Mouse (Mus musculus) midbrain, embryonic 14.5 days (tissue): ENCODE results near the gene Csrp3. TPM values are rescaled to one million over a fixed set of nuclear protein-coding genes. Genes with fewer than 3 reads are reported as not detected.

Experiments
- ATAC-seq: fragments of 200-750 bp; cut with Nextera tagmentation; 2 replicates; pipeline ENCODE4 v1.8.0; 2017; ENCODE audit warnings: moderate number of reproducible peaks, moderate library complexity; ENCODE audit not compliant: low FRiP score, low TSS enrichment
- DNase-seq: peaks from one replicate; pipeline ENCODE4 v3.0.0-alpha.2; 2015
- H3K27ac ChIP-seq: fragments of 300-500 bp; sonication (generic); replicated peaks from 2 replicates; pipeline ENCODE4 v1.5.1; 2014; ENCODE audit warnings: mild to moderate bottlenecking, low read depth, low read length, moderate library complexity
- H3K27me3 ChIP-seq: fragments of 300-500 bp; sonication (generic); 2 replicates; pipeline ENCODE4 v1.6.1; 2014; ENCODE audit warnings: low read length, control low read depth, mixed read lengths; ENCODE audit not compliant: control insufficient read depth, insufficient read depth
- H3K36me3 ChIP-seq: fragments of 300-500 bp; sonication (generic); 2 replicates; pipeline ENCODE4 v1.6.1; 2014; ENCODE audit warnings: low read length, control low read depth; ENCODE audit not compliant: control insufficient read depth, insufficient read depth
- H3K4me1 ChIP-seq: fragments of 300-500 bp; sonication (generic); 2 replicates; pipeline ENCODE4 v1.6.1; 2014; ENCODE audit warnings: mild to moderate bottlenecking, antibody characterized with exemption, low read length, control low read depth; ENCODE audit not compliant: control insufficient read depth, insufficient read depth
- H3K4me2 ChIP-seq: fragments of 300-500 bp; sonication (generic); 2 replicates; pipeline ENCODE4 v1.6.1; 2014; ENCODE audit warnings: mild to moderate bottlenecking, low read length, moderate library complexity
- H3K4me3 ChIP-seq: fragments of 300-500 bp; sonication (generic); replicated peaks from 2 replicates; pipeline ENCODE4 v1.5.1; 2014; ENCODE audit warnings: low read depth, low read length
- H3K9ac ChIP-seq: fragments of 300-500 bp; sonication (generic); replicated peaks from 2 replicates; pipeline ENCODE4 v1.6.1; 2014; ENCODE audit warnings: mild to moderate bottlenecking, low read length, moderate library complexity
- H3K9me3 ChIP-seq: fragments of 300-500 bp; sonication (generic); 2 replicates; pipeline ENCODE4 v1.6.1; 2016; ENCODE audit warnings: low read length, control low read depth, mixed read lengths; ENCODE audit not compliant: control insufficient read depth
- WGBS: fragments of 180-500 bp; shearing (Covaris S2); extraction: QIAGEN DNeasy Blood & Tissue Kit; methylation state at CpG from one replicate; pipeline ENCODE4 v1.1.7; 2014; 5-methylcytosine and 5-hydroxymethylcytosine counted together
- polyA plus RNA-seq: library from polyadenylated mRNA; unstranded; fragments of >200 nt; fragmentation: Nextera tagmentation; extraction: Ambion mirVana; gene quantifications from 2 replicates; pipeline ENCODE4 v1.2.1, GENCODE M21; 2014

Gene Csrp3
- polyA plus RNA-seq, 1 experiment from 2014 or later, result 0.50 TPM

GRCm38 (mm10) chr7:48887973-48888372 lies 40.1 kb upstream of the Csrp3 start:
- H3K4me1 ChIP-seq, result peaks cover 4% of the 10 kb centered on the region; the same call in 1 of the 2 replicates
- ATAC-seq, result no peak
- no peak overlapping the region for H3K27ac ChIP-seq
- H3K36me3 ChIP-seq, result no peaks in the 10 kb centered on the region
- DNase-seq, result no peak
- H3K4me2 ChIP-seq, result no peak overlapping the region
- peaks cover 22% of the 10 kb centered on the region; the same call in 1 of the 2 replicates for H3K27me3 ChIP-seq
- no peak overlapping the region for H3K4me3 ChIP-seq
- no peak overlapping the region for H3K9ac ChIP-seq
- no peaks in the 10 kb centered on the region for H3K9me3 ChIP-seq
- 41% methylated on average over 8 of the region's 8 CpGs for WGBS

DNA sequence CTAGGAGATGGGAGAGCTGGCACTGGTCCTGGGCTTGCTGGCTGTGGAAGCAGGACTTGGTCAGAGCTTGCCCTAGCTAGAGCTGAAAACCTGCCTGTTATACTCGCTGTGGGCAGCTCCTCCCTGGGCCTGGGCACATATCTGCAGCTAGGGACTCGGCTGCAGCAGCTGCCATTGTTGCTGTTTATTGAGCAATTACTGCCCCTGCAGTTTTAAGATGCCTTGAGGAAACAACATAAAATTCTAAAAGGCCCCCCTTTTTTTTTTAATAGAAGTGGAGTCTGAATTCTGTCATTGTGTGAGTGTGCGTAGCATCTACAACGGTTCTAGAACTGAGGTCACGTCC lies 36.4 kb upstream of the Csrp3 start:
- Histone ChIP-seq H3K4me2 (no peak overlapping the region), H3K36me3 (no peaks in the 10 kb centered on the region), H3K9ac (no peak overlapping the region), H3K4me3 (no peak overlapping the region), H3K27me3 (peaks cover 37% of the 10 kb centered on the region; the same call in 1 of the 2 replicates), H3K4me1 (0 out of 2 replicates have a peak, but pooled peaks cover 2% of the 10 kb centered on the region), H3K9me3 (no peaks in the 10 kb centered on the region), H3K27ac (no peak overlapping the region)
- DNase-seq, result no peak
- 78% methylated on average over 5 of the region's 5 CpGs for whole genome bisulfite sequencing
- ATAC-seq, result no peak

DNA sequence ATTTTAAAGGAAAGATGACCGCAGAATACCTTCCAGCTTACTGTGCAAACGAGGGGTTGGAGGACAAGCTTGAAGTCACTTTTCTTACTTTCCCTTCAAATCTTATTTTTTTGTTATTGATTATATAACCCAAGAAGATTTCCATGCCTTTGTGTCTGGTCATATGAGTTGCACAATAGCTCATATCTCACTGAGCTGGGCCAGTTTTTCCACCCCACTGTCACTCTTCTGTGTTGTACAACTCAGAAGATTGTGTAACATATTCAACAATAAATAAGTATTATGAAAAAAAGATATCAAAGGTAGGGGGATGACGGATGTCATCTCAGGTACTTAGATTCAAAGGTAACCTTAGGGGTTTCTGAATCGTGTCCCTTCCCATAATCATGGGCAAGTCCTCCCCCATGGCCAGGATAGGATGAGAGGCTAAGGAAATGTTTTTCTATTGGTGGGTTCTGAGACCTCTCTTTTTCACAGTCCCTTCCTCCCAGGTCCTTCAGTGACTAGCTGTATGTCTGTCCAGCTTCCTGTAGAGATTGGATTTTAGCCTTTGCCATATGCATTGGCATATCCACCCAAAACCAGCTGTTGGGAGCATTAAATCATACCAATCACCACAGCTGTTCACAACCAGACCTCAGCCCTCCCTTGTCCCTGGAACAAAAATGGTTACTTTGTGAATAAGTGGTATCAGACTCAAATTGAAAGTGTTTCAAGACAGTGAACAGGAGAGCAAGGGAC lies 35.9 kb upstream of the Csrp3 start:
- Histone ChIP-seq H3K9me3 (no peaks in the 10 kb centered on the region), H3K4me2 (no peak overlapping the region), H3K27me3 (peaks cover 37% of the 10 kb centered on the region; the same call in 1 of the 2 replicates), H3K36me3 (no peaks in the 10 kb centered on the region), H3K9ac (no peak overlapping the region), H3K27ac (no peak overlapping the region), H3K4me3 (no peak overlapping the region), H3K4me1 (0 out of 2 replicates have a peak, but pooled peaks cover 2% of the 10 kb centered on the region)
- 87% methylated on average over 4 of the region's 4 CpGs for WGBS
- DNase-seq (no peak), ATAC-seq (no peak)

GRCm38 (mm10) chr7:48881971-48882609 lies 34.3 kb upstream of the Csrp3 start:
- DNase-seq, result no peak
- H3K27ac ChIP-seq, result no peak overlapping the region
- H3K9me3 ChIP-seq, result no peaks in the 10 kb centered on the region
- H3K4me1 ChIP-seq, result 0 out of 2 replicates have a peak, but pooled peaks cover 2% of the 10 kb centered on the region
- H3K27me3 ChIP-seq, result peaks cover 36% of the 10 kb centered on the region; the same call in 1 of the 2 replicates
- peak overlapping the region; percentile 64 for H3K4me3 ChIP-seq
- no peak for ATAC-seq
- no peak overlapping the region for H3K9ac ChIP-seq
- 1% methylated on average over 28 of the region's 28 CpGs for WGBS
- no peaks in the 10 kb centered on the region for H3K36me3 ChIP-seq
- H3K4me2 ChIP-seq, result peak overlapping the region; percentile 100

- Histone ChIP-seq H3K4me2 (peak within 1 kb of the TSS; percentile 100), H3K9ac (peak within 1 kb of the TSS; percentile 37; the same call in 1 of the 2 replicates), H3K27me3 (peaks cover 30% of the 10 kb centered on the region; the same call in 1 of the 2 replicates), H3K36me3 (no peaks in the 10 kb centered on the region), H3K9me3 (no peaks in the 10 kb centered on the region), H3K4me3 (peak within 1 kb of the TSS; percentile 64), H3K27ac (no peak within 1 kb of the TSS), H3K4me1 (0 out of 2 replicates have a peak, but pooled peaks cover 2% of the 10 kb centered on the region)
- WGBS, result under 1% methylated on average over 39 of the region's 41 CpGs
- ATAC-seq (peak; percentile 81), DNase-seq (peak; percentile 81)
Measured at GRCm38 (mm10) chr7:48881486-48881885, 33.7 kb upstream of the Csrp3 start, which contains the start of gene E2f8. Gene E2f8, minus strand, starts transcription at chr7:48881596.

- no peak overlapping the region for H3K27ac ChIP-seq
Measured at GRCm38 (mm10) chr7:48880591-48881481, 33.0 kb upstream of the Csrp3 start.

DNA sequence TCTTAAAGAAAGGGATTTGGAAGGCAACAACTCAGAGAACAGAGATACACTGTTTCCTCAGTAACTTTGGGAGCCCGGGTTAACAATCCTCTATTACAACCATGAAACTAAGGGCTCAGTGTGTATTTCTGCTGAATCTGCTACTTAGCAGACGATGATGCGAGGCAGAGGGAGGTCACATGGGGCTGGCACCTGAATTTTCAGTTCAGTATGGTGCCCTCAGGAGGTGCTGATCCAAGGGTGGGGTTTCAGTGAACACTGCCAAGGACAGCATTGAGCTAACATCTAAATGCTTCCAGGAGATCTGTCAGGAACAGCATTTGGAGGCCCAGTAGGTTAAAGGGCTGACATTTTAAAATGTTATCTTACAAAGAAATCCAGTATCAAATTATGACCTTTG lies 31.7 kb upstream of the Csrp3 start:
- ATAC-seq (no peak), DNase-seq (no peak)
- no peaks in the 10 kb centered on the region for H3K9me3 ChIP-seq
- H3K9ac ChIP-seq, result no peak overlapping the region
- H3K36me3 ChIP-seq, result no peaks in the 10 kb centered on the region
- WGBS, result 52% methylated on average over 3 of the region's 3 CpGs
- 0 out of 2 replicates have a peak, but pooled peaks cover 2% of the 10 kb centered on the region for H3K4me1 ChIP-seq
- H3K27me3 ChIP-seq, result peaks cover 27% of the 10 kb centered on the region; the same call in 1 of the 2 replicates
- H3K27ac ChIP-seq, result no peak overlapping the region
- H3K4me2 ChIP-seq, result peak overlapping the region; percentile 38
- H3K4me3 ChIP-seq, result no peak overlapping the region

More at GRCm38 (mm10) chr7:48880591-48881481, 33.0 kb upstream of the Csrp3 start:
- no peaks in the 10 kb centered on the region for H3K9me3 ChIP-seq
- H3K4me2 ChIP-seq, result peak overlapping the region; percentile 100
- 0 out of 2 replicates have a peak, but pooled peaks cover 2% of the 10 kb centered on the region for H3K4me1 ChIP-seq
- H3K27me3 ChIP-seq, result peaks cover 29% of the 10 kb centered on the region; the same call in 1 of the 2 replicates
- DNase-seq (peak; percentile 99), ATAC-seq (peak; percentile 99)
- H3K9ac ChIP-seq, result peak overlapping the region; percentile 37; the same call in 1 of the 2 replicates
- H3K36me3 ChIP-seq, result no peaks in the 10 kb centered on the region
- H3K4me3 ChIP-seq, result peak overlapping the region; percentile 64
- under 1% methylated on average over 74 of the region's 77 CpGs for WGBS

- no peak for ATAC-seq
- 93% methylated on average over 15 of the region's 15 CpGs for WGBS
- 0 out of 2 replicates have a peak, but pooled peaks cover 2% of the 10 kb centered on the region for H3K4me1 ChIP-seq
Measured at GRCm38 (mm10) chr7:48877786-48878390, 30.1 kb upstream of the Csrp3 start.

More at GRCm38 (mm10) chr7:48877786-48878390, 30.1 kb upstream of the Csrp3 start:
- no peak overlapping the region for H3K27ac ChIP-seq
- no peaks in the 10 kb centered on the region for H3K9me3 ChIP-seq
- no peak overlapping the region for H3K4me3 ChIP-seq
- H3K36me3 ChIP-seq, result no peaks in the 10 kb centered on the region
- no peak overlapping the region for H3K4me2 ChIP-seq
- H3K9ac ChIP-seq, result no peak overlapping the region
- H3K27me3 ChIP-seq, result peaks cover 14% of the 10 kb centered on the region; the same call in 1 of the 2 replicates
- no peak for DNase-seq
